Mouse (Mus musculus) retina, adult 2 months (tissue): Measurements from ENCODE around the gene Hist1h1a.
"Not testable (repeated sequence)": the region's sequence is repeated elsewhere in the genome, so short reads cannot be mapped to it uniquely, and the experiment has no call there.

Experiments
- DNase-seq: peaks from one replicate; pipeline ENCODE4 v3.0.0-alpha.2; 2012; ENCODE audit warnings: low read depth, low spot score

Hist1h1a gene

DNA sequence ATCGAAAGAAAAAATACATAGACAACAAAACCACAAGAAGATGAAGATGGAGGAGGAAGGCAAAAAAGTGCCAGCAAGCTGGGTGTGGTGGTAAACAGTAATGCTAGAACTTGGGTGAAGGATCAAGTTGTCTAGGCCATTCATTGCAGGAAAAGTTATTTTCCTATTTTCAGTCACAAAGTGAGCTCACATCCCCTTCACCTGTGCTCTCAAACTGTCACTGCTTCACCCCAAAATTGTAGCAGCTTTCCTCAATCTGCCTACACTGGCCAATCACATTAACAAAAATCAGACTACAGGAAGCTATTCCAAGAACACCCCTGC, 3.6 kb upstream of the Hist1h1a start:
- DNase-seq, result no peak

DNA sequence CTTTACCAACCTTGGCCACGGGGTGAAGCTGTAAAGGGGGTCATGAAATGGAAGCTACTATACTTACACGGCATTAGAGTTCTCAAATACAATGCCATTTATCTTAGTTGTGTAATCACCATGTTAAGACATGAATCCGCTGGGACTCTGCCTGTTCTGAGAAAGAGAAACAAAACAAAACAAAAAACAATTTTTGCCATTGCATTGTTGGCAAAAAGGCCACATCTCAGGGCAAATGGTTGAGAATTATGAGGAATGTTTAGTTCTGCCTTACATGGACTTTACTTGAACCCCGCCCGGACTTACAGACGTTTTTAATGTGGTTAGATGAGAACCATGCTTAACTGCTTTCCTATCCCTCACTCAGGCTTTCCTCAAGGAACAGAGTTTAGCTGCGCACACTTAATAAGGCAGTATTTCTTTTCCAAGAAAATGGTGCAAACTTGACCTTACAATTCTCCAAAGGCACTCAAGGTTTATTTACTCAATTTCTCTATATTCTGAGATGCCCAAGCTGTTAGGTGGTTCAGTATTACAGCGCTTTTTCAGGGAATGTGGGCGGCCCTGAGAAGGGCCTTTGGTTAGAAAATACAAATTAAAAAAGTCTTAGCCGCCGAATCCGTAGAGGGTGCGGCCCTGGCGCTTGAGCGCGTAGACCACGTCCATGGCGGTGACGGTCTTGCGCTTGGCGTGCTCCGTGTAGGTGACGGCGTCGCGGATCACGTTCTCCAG, 3.1 kb upstream of the Hist1h1a start:
- DNase-seq, result no peak

DNA sequence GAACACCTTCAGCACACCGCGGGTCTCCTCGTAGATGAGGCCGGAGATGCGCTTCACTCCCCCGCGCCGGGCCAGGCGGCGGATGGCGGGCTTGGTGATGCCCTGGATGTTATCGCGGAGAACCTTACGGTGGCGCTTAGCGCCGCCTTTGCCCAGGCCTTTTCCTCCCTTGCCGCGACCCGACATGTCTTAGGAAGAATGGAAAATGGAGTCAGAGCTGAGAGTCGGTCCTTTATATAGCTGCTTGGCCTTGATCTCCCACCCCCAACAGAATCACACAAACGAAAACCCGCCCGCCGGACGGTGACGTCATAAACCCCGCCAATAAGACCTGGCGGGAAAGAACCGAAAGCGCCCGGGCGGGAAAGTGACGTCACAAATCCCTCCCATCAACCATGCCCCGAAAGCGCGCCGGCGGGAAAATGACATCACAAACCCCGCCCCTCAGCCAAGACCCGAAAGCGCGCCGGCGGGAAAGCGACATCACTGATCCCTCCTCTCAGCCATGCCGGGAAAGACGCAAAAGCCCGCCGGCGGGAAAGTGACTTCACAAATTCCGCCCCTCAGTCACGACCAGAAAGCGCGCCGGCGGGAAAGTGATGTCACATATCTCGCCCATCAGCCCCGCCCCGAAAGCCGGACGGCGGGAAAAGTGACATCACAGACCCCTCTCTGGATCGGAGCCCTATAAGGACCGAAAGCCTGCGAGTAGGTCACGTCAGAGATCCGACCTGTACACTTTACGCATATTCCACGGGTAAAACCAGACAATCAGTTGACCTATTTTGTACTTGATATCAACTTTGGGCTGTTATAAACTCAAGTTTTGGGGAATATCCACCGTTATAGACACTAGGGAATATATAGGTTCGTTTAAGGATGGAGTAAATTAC, 2.2 kb upstream of the Hist1h1a start, which contains the start of gene Hist1h4a:
TSS of gene Hist1h4a (minus strand) at position 259 of the 893 bp plus-strand sequence.
- peak; percentile 98 for DNase-seq

DNA sequence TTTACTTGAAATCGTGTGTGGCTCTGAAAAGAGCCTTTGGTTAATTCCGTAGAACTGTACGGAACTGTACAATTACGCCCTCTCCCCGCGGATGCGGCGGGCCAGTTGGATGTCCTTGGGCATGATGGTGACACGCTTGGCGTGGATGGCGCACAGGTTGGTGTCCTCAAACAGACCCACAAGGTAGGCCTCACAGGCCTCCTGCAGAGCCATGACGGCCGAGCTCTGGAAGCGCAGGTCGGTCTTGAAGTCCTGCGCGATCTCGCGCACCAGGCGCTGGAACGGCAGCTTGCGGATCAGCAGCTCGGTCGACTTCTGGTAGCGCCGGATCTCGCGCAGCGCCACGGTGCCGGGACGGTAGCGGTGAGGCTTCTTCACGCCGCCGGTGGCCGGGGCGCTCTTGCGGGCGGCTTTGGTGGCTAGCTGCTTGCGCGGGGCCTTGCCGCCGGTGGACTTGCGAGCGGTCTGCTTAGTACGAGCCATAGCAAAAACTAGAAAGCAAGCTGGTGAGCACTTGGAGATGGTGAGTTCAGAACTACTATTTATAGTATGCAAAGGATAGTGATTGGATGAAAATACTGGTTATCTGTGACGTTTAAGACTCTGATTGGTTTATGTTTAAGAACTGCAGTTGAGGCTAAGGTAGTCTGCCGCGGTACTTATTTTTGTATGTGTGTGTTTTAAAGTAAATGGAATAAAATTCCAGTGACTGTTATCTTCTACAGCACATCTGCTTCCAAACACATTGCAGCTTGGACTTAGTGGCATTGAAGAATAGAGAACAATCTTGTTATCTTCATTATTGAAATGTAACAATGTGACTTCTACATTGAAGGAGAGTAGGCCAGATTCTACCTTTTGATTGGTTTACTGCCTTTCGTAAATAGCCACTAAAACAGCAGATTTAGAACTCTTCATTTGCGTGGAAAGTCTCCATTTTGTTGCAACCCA, 1.3 kb upstream of the Hist1h1a start, which contains the start of gene Hist1h3a:
TSS of gene Hist1h3a (minus strand) at position 516 of the 951 bp plus-strand sequence.
- peak; percentile 71 for DNase-seq

DNA sequence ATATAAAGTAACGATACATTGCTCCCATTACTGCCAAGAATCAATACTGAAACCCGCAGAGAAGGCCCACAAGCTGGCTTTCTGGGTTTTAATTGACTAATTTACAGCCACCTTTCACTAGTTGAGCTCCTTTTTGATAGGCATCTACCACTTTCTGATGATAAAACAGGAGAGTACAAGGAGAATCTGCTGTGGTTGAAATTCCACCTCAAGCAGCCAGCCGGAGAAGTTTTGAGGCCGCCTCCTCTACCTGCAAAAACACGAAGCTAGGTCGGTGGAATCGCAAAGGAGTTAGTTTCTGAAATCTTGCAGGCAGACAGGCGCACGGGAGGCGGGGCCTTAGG, 252 bp upstream of the Hist1h1a start:
- DNase-seq, result no peak

DNA sequence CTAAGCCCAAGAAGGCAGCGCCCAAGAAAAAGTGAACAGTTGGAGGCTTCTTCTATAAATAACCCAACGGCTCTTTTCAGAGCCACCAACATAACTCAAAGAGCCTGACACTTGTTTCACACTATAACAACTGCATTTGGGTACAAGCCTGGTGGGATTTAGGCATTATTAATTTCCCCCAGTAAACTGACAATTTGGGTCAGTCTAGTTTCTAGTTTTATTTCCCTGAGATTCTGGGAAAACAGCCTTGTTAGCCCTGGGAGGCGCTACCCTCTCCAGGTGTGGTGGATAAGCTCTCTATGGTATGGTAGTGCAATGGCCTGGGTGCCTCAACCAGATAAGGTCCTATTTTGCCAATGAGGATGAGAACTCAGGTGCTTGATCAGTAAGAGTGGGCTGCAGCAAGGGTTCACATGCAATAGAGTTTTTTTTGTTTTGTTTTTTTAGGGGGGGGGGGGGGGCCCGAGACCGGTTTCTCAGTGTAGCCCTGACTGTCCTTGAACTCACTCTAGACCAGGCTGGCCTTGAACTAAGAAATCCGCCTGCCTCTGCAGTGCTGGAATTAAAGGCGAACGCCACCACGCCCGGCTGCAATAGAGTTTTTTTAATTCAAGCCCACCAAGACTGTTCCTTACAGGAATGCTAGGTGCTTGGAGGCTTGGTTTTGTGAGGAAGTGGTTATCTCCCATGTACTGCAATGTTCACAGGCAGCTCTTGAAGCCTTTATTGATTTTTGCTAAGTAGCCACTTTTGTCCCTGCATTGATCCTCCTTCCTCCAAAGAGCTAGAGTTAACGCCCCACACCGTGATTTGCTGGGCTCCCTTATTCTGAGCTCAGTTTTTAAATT, 1.1 kb downstream of the Hist1h1a start:
- no peak for DNase-seq

DNA sequence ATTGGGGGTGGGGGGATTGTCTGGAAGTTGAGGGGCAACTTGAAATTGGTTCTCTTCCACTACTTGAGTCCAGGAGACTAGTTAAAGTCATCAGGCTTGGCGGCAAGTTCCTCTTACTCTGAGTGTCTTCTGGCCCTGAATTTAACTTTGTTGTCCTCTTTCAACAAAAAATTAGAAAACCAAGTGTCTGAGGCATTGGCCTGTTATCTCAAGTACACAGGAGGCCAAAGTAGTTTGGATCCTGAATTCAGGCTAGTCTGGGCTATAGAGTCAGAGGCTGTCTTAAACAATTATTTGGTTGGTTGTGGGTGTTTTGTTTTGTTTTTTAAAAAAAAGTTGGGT, 1.7 kb downstream of the Hist1h1a start:
- no peak for DNase-seq

DNA sequence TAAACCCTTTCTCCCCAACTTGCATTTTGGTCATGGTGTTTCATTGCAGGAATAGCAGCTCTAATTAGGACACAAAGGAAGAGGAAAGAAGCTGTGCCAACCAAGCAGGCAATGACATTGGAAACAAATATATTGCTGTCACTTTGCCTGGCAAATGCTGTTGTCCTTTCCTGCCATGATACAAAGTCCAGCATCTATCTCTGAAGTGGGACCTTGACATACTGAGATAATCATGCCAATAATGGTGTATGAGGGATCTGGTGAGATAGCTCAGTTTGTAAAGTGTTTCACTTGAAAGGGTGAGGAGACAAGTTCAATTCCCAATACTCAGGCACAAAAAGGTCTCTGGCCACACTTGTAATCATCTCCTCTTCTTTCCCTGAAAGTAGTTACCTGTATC, 3.3 kb downstream of the Hist1h1a start:
- no peak for DNase-seq

DNA sequence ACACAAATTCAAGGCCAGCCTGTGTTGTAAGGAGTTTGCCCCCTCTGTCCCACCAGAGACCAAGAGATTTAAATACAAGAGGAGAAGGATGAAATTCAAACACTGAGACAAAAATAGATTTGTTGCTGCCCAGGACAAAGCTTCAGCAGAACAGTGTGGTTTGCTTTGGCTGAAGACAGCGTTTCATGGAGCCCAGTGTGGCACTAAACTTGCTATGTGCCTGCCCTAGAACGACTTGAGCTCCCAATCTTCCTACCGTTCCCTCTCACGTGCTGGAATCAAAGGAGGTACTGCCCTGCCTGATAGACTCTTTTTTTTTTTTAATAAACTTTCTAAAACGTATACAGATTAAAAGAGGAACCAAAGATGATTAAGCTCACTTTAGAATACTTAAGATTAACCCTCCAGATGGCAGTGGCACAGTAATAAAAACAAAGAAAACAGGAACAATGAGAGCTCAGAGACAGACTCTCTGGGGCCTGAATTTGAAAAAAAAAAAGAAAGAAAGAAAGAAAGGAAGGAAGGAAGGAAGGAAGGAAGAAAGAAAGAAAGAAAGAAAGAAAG, 5.5 kb downstream of the Hist1h1a start:
- DNase-seq, result no peak

DNA sequence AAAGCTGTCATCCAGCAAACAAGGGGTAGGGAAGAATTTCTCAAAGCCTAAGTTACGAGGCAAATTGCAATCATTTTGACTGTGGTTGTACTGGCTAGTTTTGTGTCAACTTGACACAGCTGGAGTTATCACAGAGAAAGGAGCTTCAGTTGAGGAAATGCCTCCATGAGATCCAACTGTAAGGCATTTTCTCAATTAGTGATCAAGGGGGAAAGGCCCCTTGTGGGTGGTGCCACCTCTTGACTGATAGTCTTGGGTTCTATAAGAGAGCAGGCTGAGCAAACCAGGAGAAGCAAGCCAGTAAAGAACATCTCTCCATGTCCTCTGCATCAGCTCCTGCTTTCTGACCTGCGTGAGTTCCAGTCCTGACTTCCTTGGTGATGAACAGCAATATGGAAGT, 6.1 kb downstream of the Hist1h1a start, which contains the start of gene Trim38:
TSS of gene Trim38 (plus strand) at position 301 of the 400 bp plus-strand sequence.
- not testable (repeated sequence) for DNase-seq

DNA sequence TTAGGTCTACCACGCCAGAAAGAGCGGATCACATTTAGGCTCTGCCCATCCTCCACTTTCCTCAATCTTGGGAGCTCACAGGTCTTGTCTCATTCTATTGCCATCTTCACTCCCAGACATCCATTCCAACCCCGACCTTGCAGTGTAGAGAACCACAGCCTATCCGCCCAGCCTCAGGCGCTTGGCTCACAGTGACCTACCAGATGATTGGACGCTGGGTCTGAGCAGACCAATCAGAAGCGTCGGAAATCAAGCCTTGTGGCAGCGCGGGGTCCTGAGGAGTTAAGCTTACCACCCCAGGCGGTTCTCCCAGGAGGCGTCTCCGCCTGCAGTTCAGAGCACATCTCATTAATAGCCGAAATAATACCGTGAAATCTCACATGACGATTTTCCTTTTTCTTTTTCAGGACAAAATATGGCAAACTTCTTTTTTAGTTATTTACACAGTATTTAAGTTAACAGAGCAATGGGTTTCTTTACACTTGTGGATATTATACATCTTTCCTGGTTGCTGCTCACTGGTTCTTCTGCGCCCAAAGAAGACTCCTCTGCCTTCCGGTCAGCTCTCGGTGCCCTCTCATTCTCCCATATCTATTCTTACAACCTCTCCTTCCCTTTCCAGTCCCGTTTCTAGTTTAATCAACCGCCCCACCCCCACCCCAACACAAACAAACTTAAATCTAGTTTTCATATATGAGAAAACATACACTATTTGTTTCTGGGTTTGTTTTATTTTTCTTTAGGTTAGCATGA, 9.3 kb downstream of the Hist1h1a start:
- no peak for DNase-seq

DNA sequence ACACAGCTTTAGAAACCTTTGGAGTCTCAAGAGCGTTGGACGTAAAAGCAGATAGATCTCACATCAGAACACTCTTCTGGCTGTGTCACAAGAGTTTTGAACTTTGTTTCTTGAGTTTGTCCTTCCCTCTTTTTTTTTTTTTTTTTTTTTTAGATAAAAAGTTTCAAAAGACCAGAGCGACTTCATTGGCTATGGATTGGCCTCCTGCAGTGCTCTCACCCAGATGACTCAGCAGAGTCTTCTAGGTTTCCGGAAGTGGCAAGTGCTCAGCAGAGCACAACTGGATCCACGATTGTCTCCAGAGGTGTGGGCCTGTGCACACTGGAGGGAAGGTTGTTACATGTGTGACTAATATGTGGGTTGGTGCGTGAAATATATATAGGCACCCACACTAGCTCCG, 14.9 kb downstream of the Hist1h1a start:
- no peak for DNase-seq

DNA sequence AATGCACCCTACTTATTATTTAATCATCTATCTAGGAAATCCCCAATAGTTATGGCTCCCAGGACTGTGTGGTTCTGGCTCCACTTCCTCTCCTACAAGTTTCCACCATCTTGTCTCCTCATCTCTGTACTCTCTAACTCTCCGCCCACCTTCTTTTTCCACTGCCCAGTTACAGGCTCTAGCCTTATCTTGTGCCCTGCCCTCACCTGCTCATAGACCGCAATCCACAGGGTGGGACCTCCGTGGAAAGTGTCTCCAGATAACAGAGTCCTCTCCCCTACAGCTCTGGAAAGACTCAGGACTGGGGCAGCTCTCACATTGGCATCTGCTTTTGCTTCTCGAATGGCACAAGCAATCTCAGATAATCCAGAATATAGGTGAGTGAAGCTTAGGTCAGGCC, 15.6 kb downstream of the Hist1h1a start:
- no peak for DNase-seq

DNA sequence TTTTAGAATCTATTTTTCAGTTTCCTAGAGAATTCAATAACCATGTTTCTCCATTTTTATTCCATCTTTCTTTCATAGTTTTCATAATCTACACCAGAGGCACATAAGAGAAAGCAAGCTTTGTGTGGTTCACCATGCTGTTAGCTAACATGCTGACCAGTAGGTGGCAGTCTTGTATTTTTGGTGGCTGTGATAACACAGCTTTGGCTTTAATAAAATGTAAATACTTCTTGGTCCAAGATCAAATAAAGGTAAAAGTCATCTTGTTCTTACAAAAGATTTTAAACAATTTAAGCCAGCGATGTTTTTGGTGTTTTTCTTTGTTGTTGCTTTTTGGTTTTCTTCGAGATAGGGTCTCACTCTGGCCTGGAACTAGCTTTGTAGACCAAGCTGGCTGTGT, 29.1 kb downstream of the Hist1h1a start:
- DNase-seq, result peak; percentile 59

DNA sequence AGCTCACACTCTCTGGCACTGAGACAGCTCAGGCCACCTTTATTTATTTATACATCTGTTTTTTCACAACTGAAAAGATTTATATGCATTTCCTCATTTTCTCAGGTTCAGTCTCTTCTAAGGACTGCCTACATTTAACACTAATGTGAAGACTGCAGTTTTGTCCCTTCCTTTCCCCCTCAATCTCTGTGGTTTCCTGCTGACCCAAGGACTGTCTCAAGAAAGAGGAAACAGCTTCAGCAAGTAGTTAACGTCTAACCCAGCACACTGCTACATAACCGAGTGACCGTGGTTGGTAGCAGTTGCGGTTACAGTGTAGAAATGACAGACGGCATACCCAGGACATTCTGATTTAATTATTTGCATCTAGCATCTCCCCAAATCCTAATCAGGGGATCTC, 35.9 kb downstream of the Hist1h1a start:
- DNase-seq, result no peak

DNA sequence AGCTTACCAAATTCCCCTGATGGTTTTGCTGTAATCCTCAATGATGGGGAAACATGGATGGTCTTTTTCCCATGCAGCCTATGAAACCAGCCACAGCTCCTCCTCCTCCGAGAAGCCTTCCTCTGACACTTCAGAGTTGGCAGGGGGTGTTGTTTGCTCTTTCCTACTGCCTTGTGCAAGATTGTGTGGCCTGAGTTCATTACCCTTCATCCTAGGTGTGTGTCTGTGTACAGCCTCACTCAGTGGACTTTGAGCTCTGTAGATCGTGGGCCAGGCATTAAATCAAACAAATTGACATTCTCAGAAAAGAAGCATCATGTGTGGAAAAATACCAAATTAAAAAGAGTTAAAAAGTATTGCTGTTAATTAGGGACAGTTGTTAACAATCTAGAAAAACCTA, 41.1 kb downstream of the Hist1h1a start:
- no peak for DNase-seq

DNA sequence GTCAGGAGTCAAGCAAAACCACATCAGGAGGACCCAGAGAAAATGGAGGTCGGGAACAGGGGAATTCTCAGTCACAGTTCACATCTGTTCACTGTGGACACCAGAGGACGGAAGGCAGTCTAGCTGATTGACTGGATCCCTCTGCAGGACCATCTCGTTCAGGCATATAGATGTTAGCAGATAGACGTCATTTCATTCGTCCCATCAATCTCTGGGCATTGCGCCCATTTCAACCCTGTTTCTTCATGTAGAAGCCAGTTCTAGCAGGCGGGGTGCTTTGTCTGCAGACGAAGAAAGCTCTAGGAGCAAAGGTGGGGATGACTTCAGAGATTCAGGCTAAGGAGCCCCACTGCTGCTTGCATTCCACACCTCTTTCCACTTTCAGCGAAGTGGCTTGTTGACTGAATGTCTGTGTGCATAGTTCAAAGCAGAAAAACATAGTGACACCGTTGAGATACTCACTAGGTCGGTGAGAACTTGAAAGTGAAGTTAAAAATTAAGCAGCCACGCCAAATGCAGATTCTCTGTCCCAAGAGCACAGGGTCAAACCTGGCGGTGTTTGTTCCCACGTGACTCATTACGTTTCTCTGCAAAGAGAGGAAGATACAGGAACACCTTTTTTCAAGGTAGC, 43.1 kb downstream of the Hist1h1a start, which contains the start of gene Slc17a2:
TSS of gene Slc17a2 (plus strand) at position 572 of the 631 bp plus-strand sequence.
- DNase-seq, result no peak
